Mouse (Mus musculus) small intestine, adult 2 months (tissue): ENCODE data around the gene Rhox7a.

ENCODE experiments used
- CTCF ChIP-seq: fragments of 200-500 bp; IDR thresholded peaks from 2 replicates; pipeline ENCODE4 v1.5.1; 2012; ENCODE audit warnings: low read depth, mild to moderate bottlenecking, control low read depth, inconsistent platforms, low read length, moderate library complexity, mixed read lengths; ENCODE audit not compliant: insufficient replicate concordance, insufficient read length; ENCODE audit errors: extremely low read depth
- POLR2A ChIP-seq: fragments of 200-500 bp; IDR thresholded peaks from 2 replicates; pipeline ENCODE4 v1.6.1; 2012; ENCODE audit warnings: low read depth, mild to moderate bottlenecking, control low read depth, inconsistent platforms, low read length, moderate library complexity

GRCm38 (mm10) chrX:37871641-37872040, 40.2 kb downstream of the Rhox7a start:
- no peak for TF ChIP-seq POLR2A
- no peak for TF ChIP-seq CTCF
